Mouse (Mus musculus) retina, postnatal 1 day (tissue): ENCODE measurements around the gene Inpp5f.
"Not testable (repeated sequence)": the region's sequence is repeated elsewhere in the genome, so short reads cannot be mapped to it uniquely, and the experiment has no call there.

Experiments used
- DNase-seq: peaks from one replicate; pipeline ENCODE4 v3.0.0-alpha.2; 2012

Gene Inpp5f

DNA sequence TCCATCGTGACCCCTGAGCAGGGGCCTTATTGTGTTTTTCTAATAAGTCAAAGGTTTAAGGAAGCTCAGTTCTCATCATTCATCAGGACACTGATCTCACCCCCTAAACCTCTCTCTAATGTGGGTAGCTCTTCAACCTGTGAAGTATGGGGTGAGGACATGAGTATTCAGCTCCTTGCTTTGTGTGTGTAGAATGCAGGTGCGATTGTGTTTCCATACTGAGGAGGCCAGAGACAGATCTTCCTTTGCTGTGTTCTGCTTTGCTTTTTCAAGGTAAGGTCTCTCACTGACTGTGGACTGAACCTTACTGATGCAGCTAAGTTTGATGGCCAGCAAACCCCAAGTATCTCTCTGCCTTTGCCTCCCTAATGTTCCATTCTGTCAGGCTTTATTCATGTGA lies 14.9 kb upstream of the Inpp5f start:
- no peak for DNase-seq

DNA sequence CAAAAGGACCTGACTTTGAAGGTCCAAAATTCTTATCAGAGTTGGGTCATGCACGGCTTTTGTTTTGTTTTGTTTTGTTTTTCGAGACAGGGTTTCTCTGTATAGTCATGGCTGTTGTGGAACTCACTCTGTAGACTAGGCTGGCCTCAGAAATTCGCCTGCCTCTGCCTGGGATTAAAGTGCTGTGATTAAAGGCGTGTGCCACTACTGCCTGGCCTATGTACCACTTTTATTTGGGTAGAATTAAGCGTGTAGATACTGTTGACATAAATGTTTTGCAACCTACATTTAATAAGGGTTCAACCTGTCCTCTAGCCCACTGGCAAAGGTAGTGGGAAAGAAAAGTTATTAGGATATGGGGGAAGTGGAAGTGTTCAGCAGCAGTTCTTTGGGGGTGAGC lies 12.1 kb upstream of the Inpp5f start:
- no peak for DNase-seq

DNA sequence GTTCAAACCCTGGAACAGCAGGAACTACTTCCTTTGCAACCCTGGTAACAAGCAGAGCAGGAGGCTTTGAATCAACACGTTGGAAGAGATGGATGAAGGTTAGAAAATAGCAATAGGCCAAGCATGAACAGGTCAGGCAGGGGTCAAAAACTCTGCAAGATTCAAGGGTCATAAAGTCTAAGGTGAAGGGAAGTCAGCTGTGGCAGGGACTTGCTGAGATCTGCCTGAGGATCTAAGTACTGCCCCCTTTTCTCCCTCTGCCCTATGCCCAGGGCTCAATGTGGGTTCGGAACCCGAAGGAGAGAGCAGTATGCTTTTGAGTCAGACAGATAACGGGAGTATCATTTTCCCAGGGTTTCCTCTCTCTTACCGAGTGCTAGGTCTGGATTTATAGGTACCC lies 9.3 kb upstream of the Inpp5f start:
- no peak for DNase-seq

DNA sequence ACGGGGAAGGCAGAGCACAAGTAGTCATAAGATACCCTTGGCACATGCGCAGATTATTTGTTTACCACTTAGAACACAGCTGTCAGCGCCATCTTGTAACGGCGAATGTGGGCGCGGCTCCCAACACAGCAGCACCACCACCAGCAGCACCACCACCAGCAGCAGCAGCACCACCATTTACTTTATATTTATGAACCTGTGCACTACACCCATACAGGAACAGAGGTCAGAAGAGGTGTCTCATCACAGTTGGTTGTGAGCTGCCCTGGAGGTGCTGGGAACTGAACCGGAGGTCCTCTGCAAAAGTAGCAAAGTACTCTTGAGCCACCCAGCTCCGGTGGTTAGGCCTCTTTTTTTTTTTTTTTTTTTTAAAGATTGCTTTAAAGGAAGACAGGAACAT lies 1.2 kb upstream of the Inpp5f start:
- not testable (repeated sequence) for DNase-seq

DNA sequence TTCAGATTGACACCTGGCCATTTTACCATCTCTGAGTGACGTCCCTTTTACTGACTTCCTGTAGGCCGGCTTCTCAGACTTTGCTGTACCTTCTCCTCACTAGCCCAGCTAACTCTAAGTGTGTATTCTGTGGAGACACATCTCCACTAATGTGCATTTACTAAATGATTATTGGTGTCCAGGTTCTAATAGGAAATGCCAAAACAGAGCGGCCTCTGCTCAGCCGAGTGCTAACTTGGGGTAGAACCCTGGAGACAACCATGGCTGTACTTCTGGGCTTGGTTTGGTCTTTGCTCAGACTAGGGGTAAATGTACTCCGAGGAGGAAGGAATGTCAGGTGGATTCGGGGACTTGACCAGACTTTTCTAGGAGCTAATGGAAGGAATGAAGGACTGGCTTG lies 638 bp upstream of the Inpp5f start:
- DNase-seq, result no peak

DNA sequence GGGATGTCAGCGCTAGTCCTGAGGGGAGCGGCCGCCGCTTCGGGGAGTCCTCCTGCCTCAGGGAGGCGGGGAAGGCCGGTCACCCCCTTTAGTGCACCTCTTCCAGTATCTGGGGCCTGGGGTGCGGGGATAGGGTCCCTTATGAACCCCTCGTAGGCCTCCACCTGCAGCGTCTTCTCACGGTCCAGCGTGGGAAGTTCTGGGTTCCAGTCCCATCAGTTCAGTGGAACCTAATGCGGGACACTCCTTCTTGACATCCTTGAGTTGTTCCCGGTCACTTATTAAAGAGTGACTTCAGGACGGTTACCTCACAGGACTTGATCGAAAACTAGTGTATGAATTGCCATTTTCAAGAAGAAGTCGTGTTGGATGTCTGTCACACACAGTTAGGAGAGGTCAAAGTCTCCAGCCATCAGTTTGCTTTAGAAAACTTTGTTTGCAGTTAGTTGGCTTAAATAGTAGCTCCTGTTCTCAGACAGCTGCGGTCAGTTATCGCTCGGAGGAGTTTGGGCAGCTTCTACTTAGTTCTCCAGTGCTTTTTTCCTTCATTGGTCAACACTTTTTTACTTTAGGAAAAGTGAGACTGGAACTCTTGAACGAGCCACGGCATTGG lies 777 bp downstream of the Inpp5f start:
- no peak for DNase-seq

DNA sequence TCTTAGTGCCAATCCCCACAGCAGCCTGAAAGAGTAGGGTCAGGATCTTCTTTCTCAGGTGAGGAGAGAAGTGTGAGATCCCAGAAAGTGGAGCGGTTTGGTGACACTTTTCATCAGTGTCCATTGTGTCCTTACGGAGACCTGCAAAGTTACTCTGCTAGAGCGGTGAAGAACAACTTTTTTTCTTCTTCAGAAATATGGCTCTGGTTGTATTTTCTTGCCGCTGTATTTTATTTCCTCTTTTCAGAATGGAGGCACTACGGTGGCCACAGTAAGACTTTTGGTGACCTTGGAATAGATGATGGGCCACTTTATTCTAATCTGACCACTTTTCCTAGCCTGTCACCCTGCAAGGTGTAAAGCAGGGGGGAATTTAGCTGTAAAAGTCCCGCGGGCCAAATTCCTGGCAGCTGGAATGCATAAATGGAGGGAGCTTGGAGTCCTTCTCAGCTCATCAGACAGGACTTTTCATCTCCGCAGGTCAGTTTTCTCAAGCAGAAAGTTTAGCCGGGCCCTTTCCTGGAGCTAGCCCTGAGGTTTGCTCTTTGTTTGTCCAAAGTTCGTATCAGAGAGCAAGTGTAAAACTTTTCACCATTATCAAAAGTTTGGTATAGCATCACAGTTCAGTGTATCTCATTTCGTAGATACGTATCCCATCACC lies 1.5 kb downstream of the Inpp5f start:
- DNase-seq, result no peak

DNA sequence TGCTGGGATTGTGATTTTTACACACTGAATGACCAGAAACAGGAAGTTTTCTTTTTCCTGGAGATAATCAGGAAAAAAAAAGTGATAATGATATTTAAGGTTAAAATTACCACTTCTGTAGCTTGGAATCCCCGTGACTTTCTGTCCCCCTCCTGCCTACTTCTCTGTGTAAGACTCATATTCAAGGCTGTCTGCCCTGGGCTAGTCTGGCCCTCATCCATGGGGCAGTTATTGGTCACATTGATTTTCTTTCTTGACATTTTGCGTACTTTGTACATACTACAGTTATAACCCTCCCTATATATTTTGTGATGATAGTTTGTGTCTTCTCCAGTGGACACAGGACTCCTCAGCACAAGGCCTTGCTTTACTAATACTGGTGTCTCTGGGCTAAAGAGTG lies 2.5 kb downstream of the Inpp5f start:
- DNase-seq, result no peak

DNA sequence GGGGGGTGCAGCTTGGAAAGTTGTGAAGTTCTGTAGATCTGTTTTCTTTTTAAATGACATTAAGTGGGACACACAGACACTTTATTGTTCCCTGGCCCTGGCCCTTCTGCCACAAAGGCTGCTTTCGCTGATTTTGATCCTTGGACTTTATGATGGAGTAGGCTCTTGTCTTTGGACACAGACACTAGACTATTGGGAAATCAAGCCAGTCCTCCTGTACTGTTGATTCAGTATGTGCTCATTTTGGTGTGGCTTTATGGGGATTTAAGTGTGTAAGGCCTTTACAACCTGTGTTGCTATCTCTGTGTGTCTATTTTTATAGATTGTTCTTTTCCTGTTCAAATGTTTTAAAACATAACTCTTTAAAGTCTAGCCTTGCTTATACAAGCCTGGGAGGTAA lies 6.5 kb downstream of the Inpp5f start:
- DNase-seq, result no peak

DNA sequence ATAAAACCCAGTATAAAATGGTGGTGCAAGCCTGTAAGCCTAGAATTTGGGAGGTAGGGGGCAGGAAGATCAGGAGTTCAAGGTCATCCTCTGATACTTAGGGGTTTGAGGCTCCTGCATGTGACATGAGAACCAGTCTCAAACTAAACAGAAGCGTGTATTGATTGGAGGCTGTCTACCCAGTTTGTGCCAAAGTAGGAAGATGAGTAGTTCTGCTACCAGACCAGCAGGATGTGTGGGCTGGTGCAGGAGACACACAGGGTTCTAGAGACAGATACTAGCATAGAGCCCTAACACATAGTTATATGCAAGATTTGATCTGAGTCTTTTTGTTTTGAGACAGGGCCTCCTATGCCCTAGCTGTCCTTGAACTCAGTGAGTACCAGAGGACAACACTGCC lies 9.1 kb downstream of the Inpp5f start:
- DNase-seq, result no peak

DNA sequence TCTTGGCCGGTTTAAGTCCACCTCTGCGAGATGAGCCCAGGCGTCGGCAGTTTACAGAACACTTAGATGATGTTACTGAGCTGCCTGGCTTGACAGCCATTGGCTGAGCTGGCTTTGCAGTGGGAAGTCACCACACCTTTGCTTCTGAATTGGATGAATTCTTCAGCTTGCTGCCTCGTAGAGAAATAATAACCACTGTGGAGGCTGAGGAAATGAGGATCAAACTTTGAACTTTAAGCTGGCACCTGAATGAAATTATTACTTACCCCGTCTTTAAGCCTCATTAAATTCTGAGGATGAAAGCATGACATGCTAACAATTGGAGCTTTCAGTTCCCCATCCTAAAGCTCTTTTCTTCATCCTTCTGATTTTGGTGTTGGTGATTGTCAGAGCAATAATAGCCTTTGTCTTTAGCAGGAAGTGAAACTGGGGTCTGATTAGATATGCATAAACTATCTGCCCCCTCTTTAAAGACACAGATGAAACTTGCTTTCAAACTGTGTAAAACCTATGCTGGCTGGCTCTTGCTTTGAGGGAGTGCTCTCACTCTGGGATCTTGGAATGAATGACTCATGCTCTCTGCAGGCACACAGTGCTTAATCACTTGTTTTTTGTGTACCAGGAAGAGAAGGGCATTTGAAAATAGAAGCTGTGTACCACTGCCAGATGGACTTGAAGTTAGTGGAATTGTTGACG lies 11.3 kb downstream of the Inpp5f start:
- peak; percentile 22 for DNase-seq

DNA sequence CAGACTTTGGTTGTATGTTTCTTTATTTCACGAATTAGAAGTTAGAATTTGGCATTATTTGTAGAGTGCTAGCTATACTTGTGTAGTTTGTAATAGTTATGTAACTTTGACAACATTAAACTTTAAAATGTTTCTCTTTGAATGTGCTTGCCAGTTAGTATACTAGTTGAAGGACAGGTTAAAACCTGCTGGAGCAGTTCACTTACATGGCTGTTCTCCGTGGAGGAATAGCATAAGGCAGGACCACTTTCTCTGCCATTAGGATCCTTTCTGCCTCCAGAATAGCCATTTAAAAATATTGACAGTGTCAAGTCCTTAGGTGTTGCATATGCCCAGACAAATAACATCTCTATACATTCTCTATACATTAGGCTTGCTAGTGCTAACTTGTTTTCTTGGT lies 11.9 kb downstream of the Inpp5f start:
- DNase-seq, result no peak

DNA sequence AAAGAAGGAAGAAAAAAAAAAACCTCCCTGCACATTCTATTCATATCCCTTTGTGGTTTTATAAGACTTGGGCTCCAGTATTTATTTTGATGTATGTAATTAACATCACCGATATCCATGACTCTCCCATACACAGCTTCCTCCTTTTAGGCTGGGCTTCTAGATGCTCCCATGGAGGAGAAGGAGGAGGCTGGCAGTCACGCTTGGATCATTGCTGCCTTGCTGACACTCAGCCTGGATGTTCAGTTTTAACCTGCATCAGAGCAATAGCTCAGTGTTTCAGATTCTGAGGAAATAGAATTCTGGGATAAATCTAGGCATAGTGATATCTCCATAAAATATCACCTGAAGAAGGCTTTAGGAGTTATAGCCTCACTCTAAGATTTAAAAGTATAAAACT lies 14.3 kb downstream of the Inpp5f start:
- DNase-seq, result no peak

DNA sequence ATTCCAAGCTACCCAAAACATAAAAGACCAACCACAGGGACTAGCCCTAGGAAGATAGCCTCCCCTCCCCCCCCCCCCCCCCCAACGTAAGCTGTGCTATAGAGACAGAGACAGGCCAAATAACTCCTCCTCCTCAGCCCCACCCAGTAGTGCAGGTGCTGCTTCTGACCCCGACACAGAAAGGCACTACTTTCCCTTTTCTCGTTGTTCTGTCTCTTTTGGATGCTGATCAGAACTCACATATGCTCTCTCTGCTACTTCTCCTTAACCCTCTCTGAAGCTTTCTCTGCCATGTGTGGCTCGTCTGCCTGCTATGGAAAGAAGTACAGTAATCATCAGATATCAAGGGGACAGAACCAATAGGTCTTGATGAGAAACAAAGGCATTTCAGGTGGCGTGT lies 15.5 kb downstream of the Inpp5f start:
- DNase-seq, result no peak

DNA sequence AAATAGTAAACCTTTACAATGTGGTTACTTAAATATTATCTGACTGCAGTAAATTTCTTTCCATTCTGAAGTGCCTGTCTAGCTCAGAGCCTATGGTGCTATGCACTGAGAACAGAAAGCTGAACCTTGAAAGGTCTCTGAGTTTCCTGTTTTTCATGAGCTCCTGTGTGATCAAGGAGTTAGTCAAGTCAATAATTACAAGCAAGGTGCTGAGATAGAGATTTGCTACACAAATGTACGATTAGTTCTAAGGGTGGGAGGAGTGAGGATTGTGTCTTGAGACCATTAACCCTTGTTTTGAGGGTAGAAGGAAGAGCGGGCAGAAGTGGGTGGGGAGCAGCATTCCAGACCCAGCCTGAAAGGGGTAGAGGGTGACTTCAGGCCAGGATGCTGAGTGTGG lies 16.1 kb downstream of the Inpp5f start:
- no peak for DNase-seq

DNA sequence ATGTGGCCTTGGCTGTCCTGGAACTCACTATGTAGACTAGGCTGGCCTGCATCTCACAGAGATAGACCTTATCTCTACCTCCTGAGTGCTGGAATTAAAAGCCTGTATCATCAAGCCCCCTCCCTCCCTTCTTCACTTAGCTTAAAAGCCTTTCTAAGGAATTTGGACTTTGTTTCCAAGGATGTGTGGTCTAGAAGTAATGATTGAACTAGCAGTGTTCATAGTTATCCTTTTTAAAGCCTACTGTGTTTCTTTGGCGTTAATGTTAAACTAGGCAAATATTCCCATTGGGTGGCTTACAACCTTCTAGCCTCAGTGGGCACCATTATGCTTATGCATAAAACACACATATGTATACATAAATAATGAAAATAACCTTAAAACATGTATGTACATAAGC lies 16.6 kb downstream of the Inpp5f start:
- no peak for DNase-seq

DNA sequence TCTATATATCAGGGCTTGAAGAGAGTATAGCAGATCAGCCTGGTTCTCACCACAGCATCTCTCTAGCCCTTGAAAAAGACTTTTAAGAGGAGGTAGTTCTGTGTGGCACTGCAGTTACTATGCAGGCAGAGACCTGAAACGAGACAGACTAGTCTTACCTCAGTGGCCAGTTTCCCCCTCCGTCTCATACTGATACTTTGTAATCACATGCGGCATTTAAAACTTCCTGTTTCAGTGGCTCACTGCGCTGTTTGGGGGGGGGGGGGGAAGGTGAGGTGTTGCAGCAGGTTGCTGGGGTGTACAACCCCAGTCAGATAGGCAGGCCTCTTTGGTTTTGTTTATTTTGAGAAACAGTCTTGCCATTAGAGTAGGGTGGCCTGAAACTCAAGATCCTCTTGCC lies 22.0 kb downstream of the Inpp5f start:
- DNase-seq, result no peak

DNA sequence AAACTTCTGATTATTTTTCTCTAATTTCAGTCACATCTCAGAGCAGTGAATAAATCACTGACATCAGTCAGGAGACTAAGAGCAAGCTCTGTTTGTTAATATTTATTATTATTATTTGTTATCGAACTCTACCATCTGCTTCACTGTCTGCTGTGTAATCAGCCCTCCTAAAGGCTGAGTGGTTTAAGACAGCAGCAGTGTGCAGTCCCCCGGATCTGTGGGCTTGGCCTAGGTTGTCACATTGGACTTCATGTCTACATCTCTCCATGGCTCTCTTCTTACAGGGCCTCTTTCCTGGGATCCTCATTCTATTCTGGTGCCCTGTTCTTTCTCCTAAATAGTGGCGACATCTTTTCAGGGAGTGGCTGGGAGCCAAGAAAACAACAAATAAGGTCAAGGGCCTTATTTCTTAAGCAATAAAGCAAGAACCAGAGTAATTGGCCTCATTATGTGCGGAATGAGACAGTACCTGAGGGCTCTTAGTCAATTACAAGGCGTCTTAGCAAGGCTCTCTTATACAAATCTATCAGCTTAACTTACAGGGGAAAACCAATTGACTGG lies 28.9 kb downstream of the Inpp5f start:
- DNase-seq, result no peak

DNA sequence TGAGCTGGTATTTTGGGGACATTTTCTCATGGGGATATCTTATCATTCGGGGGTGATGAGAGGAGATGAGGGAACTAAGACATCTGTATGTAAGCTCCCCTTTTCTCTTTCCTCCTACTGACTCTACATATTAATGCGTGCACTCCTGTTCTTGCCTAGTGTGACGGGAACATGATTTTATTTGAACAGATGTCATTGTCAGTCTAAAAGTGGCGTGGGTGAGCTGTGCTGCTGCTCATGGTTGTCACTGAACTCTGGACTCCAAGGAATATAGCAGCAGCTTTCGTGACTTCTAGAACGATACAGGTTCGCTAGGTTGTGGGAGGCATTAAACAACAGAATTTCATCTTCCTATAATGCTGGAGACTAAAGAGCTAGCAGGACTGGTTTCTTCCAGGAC lies 30.4 kb downstream of the Inpp5f start:
- no peak for DNase-seq

DNA sequence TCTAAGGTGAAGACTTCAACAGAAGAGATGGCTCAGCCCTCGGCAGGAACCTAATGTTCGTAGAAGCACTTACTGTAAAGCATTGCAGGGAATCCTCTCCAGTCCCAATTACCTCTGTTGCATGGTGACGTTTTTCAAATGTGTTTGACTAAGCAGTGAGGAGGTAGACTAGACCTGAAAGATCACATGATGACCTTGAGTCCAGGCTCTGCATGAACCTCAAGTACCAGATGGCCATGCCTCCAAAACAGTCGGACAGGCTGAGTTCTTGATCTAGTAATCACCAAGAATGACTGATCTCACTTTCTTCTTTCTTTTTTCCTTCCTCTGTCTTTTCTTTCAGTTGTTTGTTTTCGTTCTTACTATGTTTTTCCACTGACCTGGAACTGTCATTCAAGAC lies 31.3 kb downstream of the Inpp5f start:
- peak; percentile 36 for DNase-seq

DNA sequence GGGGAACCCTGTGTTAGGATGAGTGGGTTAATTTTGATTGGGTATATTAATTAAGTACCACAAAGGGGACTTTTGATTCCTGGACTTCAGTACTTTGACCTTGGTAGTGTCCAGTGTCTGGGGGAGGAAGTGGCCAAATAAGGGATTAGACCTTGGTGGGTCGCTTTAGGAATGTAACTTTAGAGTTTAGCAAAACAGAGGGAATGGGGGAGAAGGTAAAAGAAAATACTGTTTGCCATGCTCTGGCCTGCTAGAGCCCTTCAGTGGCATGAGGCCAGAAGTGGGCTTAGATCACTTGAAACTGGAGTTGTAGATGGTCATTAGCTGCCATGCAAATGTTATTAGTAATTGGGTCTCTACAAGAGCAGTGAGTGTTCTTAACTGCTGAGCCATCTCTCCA lies 45.8 kb downstream of the Inpp5f start:
- DNase-seq, result no peak

DNA sequence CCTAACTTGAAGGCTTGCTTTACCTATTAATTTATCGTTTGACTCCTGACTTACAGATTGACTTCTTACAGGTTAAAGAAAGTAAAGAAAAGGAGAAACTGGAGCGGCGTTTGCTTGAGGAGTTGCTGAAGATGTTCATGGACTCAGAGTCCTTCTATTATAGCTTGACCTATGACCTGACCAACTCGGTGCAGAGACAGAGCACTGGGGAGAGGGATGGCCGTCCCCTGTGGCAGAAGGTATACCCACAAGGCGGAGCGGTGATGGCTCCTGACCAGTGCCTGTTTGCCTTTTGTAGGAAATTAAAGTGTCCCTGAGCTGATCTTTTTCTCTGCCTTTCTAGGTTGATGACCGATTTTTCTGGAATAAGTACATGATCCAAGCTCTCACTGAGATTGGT lies 52.8 kb downstream of the Inpp5f start:
- no peak for DNase-seq

DNA sequence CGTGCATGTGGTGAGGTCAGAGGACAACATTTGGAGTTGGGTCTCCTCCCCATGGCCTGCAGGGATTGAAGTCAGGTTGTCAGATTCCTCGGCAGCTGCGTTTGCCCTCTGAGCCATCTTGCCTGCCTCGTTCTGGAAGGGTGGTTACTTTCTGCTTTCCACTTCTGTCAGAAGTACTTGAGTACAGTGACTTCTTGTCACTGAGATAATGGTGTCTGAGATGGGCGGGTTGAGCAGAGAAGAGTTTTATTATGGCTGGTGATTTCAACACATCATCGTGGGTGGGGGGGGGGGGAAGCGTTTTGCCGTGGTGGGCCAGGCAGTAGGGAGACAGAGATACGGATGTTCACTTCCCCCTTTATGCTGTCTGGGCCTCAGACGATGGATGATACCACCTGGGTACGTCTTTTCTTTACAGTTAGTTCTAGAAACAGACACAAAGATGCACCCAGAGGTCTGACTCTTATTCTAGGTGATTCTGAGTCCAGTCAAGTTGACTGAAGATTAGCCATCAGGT lies 53.8 kb downstream of the Inpp5f start:
- DNase-seq, result no peak

DNA sequence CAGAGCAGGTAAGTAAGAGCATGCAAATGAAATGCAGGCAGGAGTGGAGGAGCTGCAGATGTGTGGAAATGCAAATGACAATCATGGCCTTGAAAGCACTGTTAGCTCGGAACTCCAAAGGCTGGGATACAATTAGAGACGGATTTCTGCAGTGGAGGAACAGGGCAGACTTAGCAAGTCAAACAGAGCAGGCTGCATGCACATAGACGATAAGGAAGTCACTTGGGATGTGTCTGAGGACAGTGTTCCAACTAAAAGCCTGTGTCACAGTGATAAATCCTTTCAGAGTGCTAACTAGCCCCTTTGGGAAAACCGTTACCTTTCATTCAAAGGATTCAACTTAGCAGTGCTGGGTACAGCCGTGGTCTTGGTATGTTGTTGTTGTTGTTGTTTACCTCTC lies 56.7 kb downstream of the Inpp5f start:
- no peak for DNase-seq
